Mouse (Mus musculus) urinary bladder, adult 2 months (tissue): ENCODE results near the gene Gm10439. TPM values are rescaled to one million over a fixed set of nuclear protein-coding genes. Genes with fewer than 3 reads are reported as not detected.
"Not testable (repeated sequence)": the region's sequence is repeated elsewhere in the genome, so short reads cannot be mapped to it uniquely, and the experiment has no call there.

ENCODE experiments used
- DNase-seq: peaks from one replicate; pipeline ENCODE4 v3.0.0; 2022; ENCODE audit warnings: low spot score
- polyA plus RNA-seq: library from polyadenylated mRNA; depleted of rRNA; stranded (reverse); fragments of >200 nt; gene quantifications from 2 replicates; pipeline ENCODE4 v1.2.3, GENCODE M21; 2012; rRNA removed

The Gm10439 gene
- not detected in 2 replicates for polyA plus RNA-seq

DNA sequence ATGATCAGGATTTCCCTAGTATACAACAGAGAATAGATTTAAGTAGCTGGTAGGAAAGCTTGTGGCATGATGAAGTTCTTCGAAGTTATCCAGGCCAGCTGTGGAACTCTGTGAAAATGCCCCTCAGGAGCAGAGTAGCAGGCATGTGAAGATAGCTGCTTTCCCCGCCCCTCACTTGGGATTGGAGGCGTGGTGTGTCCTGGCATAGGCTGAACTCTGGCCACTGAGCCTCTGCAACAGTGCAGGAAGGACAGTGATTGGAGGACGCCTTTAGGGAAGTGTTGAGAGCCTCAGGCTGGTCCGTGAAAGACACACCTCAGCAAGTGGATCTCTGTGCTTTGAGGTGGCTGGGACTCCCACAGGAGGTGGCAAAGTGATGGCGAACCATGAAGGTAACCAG, at the start of gene Gm10439:
Gm10439 (plus strand) TSS at position 301 of the 400 bp plus-strand sequence.
- DNase-seq = not testable (repeated sequence)

Other genes with a start within 250 kb of the Gm10439 start
- gene Gm15085, start 147.0 kb upstream of the Gm10439 start, polyA plus RNA-seq = not detected in 2 replicates
- gene Gm15097, start 189.9 kb downstream of the Gm10439 start, polyA plus RNA-seq = not detected in 2 replicates